Mouse (Mus musculus): ENCODE results near the gene Agrp.

The Agrp gene

GRCm38 (mm10) chr8:105623118-105623517 lies 14.1 kb downstream of the Agrp start:
- no peak for DNase-seq (ENCODE audit: extremely low read depth, insufficient read length, low spot score)

DNA sequence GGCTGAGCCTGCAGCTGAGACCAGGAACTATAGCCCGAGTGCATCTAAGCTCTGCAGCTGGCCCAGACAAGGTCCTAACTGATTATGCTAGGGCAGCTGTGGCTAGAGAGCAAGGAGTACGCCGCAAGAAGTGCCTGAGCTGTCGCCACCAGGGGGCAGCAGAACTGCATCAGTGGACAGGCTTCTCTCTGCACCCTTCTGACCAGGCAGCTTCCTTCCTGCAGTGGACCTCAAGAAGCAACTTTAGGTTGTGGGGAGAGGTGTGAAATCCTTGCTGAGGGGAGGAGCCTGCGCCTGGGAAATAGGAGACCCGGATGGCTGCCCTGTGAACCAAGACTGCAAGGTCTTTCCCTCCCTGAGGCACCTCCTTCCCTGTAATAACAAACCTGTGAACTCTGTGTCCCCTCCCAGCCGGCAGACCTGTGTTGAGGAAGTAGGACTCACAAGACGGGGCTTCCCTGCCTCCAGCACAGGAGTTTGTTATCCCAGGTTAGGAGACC lies 14.7 kb downstream of the Agrp start:
- peak; percentile 63 for DNase-seq (ENCODE audit: extremely low read depth, insufficient read length, low spot score)

DNA sequence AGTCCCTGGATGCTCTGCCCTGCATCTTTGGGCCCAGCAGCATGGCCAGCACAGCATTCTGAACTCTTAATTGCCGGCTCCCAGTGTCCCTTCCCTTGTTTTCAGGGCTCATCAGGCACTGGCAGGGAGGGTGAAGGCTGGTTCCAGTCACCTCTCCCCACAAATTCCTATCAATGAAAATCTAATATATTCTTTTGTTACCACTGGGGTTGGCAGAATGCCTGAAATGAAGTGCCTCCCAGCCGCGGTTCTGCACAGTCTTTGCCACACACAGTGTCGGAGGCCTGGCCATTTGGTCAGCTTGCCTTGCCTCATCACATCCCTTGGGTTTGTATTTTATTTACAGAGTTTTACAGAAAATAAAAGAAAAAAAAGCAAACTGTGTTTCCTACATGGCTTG lies 15.4 kb downstream of the Agrp start:
- no peak for DNase-seq (ENCODE audit: extremely low read depth, insufficient read length, low spot score)

DNA sequence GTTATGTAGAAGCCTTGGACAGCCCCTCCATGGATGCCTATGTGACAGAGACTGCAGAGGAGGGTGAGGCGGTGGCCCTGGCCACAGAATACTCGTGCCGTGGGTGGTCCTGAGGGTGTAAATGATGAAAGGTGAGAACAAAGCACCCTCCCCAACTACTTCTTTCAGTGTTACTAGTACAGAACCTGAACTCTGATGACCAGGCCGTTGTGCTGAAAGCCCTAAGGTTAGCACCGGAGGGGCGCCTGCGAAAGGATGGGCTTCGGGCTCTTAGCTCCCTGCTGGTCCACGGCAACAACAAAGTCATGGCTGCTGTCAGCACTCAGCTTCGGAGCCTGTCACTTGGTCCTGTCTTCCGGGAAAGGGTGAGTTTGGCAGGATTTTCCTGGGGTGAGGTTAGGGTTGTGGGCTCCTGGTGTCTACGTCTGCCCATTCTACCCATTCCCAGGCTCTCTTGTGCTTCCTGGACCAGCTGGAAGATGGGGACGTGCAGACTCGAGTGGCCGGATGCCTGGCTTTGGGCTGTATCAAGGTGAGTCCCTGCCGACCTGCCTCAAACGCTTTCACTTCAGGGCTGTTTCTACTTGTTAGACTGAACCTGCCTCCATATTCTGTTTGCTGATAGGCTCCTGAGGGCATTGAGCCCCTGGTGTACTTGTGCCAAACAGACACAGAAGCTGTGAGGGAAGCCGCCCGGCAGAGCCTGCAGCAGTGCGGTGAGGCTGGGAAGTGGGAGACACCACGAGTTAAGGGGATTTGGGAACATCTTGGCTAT lies 16.1 kb downstream of the Agrp start:
- DNase-seq (ENCODE audit: extremely low read depth, insufficient read length, low spot score) = no peak

DNA sequence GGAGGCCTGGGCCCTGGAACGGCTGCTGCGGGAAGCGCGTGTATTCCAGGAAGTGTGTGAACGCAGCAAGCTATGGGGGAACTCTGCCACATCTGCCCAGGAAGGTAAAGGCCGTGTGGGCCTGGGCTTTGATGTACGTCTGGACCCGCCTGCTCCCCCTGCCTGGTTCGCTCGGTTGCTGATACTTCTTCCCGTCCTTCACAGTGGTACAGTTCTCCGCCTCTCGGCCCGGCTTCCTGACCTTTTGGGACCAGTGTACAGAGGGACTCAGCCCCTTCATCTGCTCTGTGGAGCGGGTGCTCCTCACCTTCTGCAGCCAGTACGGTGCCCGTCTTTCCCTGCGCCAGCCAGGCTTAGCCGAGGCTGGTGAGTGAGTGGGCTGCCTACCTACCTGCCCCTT lies 17.0 kb downstream of the Agrp start:
- no peak for DNase-seq (ENCODE audit: extremely low read depth, insufficient read length, low spot score)

GRCm38 (mm10) chr8:105618892-105619591 lies 18.2 kb downstream of the Agrp start:
- no peak for DNase-seq (ENCODE audit: extremely low read depth, insufficient read length, low spot score)

DNA sequence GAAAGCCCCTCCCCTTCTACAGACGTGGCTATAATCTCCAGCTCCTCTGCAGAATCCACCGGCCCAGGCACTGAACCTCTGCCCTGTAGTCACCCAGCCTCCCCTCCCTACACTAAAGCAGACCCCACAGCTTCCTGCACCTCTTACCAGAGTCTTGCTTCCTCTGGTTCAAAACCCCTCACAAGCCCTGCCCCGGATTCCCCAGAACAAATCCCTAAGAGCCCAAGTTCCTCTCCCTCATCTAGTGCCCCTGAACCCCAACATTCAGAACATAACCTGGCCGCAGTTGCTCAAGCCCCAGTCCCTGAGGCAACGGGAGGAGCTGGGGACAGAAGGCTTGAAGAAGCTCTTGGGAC lies 18.9 kb downstream of the Agrp start:
- DNase-seq (ENCODE audit: extremely low read depth, insufficient read length, low spot score) = no peak

DNA sequence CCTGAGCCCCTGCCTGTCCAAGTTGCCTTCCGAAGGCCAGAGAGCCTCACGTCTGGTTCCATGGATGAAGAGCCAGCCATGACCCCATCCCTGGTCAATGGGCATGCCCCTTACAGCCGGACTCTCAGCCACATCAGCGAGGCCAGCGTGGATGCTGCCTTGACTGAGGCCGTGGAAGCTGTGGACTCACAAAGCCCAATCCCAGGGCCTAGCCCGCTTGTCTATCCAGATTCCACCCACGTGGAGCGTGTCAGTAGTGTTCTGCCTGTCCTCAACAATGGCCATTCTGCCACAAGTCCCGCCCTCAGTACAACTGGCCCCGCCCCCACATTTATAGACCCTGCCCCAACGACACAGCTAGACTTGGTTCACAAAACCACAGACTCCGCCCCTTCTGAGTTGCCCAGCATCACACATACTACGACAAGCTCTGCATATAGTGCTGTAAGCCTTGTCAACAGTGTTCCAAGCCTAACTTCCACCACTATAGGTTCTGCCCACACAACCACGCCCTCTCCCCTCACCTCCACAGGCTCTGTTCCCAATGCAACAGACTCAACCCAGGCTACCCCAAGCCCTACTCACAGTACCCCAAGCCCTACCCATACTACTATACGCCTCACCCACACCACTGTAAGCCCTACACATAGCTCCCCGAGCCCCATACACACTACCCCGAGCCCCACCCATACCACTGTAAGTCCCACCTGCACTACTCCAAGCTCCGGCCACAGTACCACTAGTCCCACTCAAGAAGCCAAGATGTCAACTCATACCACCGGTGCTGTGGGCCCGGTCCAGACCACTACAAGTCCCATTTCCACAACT lies 19.5 kb downstream of the Agrp start:
- DNase-seq (ENCODE audit: extremely low read depth, insufficient read length, low spot score) = no peak

- DNase-seq (ENCODE audit: extremely low read depth, insufficient read length, low spot score) = no peak
These were observed 21.3 kb downstream of the Agrp start for GRCm38 (mm10) chr8:105615942-105616341.

- DNase-seq (ENCODE audit: extremely low read depth, insufficient read length, low spot score) = no peak
These were observed 23.2 kb downstream of the Agrp start for GRCm38 (mm10) chr8:105613830-105614511.

DNA sequence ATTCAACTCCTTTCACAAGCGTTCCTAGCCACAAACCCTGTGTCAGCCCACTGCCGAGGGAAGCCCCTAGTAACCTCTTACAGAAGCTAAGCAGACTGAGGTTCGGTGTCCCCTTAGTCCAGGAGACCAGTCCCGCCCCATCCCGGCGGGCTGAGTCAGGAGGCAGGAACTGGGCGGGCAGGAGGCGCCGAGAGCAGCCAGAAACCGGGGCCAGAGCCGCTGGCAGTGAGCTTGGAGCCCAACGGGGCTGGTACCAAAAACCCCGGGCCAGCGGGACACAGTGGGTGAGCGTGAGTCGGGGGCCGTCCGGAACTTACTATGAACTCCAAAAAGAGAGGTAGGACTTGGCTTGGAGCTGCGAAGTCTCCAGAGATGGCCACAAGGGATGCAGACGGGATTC lies 24.2 kb downstream of the Agrp start:
- no peak for DNase-seq (ENCODE audit: extremely low read depth, insufficient read length, low spot score)

- DNase-seq (ENCODE audit: extremely low read depth, insufficient read length, low spot score) = no peak
These were observed 25.4 kb downstream of the Agrp start for GRCm38 (mm10) chr8:105611836-105612235.

GRCm38 (mm10) chr8:105609771-105610170 lies 27.4 kb downstream of the Agrp start:
- DNase-seq (ENCODE audit: extremely low read depth, insufficient read length, low spot score) = no peak

- DNase-seq (ENCODE audit: extremely low read depth, insufficient read length, low spot score) = no peak
These were observed 27.8 kb downstream of the Agrp start for GRCm38 (mm10) chr8:105609355-105609754.

- DNase-seq (ENCODE audit: extremely low read depth, insufficient read length, low spot score) = no peak
These were observed 29.5 kb downstream of the Agrp start for GRCm38 (mm10) chr8:105607684-105608083.

DNA sequence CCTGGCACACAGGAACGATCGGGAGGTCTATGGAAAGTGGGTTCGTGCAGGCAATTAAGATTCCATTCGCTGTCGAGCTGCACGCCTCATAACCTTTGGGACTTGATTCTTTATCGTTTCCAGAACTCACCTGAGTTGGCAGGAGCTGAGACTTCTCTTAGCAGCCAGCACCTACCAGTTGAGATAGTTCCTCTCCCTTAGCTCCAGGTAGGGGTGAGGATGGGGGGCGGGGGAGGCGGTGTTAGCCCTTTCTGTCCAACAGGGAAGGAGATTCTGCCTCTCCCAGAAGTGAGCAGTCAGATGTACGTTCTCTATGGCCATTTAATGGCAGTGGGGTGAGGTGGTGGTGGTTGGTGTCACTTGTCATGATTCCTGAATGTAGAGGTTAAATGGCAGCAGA lies 30.1 kb downstream of the Agrp start:
- DNase-seq (ENCODE audit: extremely low read depth, insufficient read length, low spot score) = no peak

DNA sequence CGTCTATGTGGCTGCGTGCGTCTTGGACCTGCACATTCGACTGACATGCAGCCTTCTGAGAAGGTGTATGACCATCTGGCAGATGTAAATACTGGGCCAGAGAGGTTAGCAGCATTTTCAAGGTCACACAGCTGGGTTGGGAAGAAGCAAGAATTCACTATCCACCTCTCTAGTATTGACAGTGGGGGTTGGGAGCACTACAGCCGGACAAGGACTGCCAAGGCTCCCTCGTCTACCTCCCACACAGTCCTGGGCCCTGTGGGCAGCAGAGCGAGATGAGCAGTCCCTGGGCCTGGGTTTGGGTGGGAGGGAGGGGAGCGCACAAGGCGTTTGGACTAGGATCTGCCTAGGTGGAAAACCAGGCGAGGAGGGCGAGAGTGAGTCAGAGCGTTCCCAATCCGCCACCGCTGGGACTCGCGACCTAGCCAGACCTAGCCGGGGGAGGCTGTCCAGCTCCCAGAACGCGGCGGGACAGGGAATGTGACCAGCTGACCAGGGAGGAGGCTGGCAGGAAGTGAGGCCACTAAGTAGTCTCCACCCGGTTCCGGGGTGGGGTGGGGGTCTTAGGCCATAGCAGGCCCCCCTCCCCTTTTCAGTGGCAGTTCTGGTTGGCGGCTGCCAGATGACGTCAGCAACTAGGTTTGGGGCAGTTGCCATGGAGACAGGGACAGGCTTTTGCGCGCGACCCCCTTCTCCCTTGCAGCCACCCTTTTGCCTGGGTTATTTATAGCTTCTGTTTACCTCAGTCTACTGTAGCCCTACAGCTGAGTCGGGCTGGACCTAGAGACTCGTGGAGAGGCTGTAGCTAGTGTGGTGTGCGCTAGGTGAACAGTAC lies 30.8 kb downstream of the Agrp start:
- DNase-seq (ENCODE audit: extremely low read depth, insufficient read length, low spot score) = peak; percentile 82

- no peak for DNase-seq (ENCODE audit: extremely low read depth, insufficient read length, low spot score)
These were observed 31.6 kb downstream of the Agrp start for GRCm38 (mm10) chr8:105605491-105606188.

- DNase-seq (ENCODE audit: extremely low read depth, insufficient read length, low spot score) = peak; percentile 81
These were observed 32.3 kb downstream of the Agrp start, which contains the start of gene Ripor1 for GRCm38 (mm10) chr8:105604804-105605381. TSS of gene Ripor1 (plus strand) at chr8:105605255.

All from 3134 (cell line).